Mouse (Mus musculus) limb, embryonic 14.5 days (tissue): ENCODE results near the gene Pdx1. TPM values are rescaled to one million over a fixed set of nuclear protein-coding genes. Genes with fewer than 3 reads are reported as not detected.

Experiments
- ATAC-seq: fragments of 200-750 bp; cut with Nextera tagmentation; 2 replicates; pipeline ENCODE4 v1.8.0; 2017; ENCODE audit warnings: low read depth, moderate number of reproducible peaks, moderate TSS enrichment; ENCODE audit not compliant: low FRiP score
- DNase-seq: peaks from one replicate; pipeline ENCODE4 v3.0.0-alpha.2; 2015; ENCODE audit warnings: low spot score
- H3K27ac ChIP-seq: fragments of 300-500 bp; sonication (generic); replicated peaks from 2 replicates; pipeline ENCODE4 v1.5.1; 2014; ENCODE audit warnings: low read depth, mild to moderate bottlenecking, low read length, moderate library complexity, mixed read lengths
- H3K27me3 ChIP-seq: fragments of 300-500 bp; sonication (generic); 2 replicates; pipeline ENCODE4 v1.6.1; 2014; ENCODE audit warnings: low read length, mixed read lengths; ENCODE audit not compliant: control insufficient read depth, insufficient read depth
- H3K36me3 ChIP-seq: fragments of 300-500 bp; sonication (generic); 2 replicates; pipeline ENCODE4 v1.6.1; 2014; ENCODE audit warnings: mild to moderate bottlenecking, low read length, moderate library complexity, mixed read lengths; ENCODE audit not compliant: control insufficient read depth, insufficient read depth
- H3K4me1 ChIP-seq: fragments of 300-500 bp; sonication (generic); 2 replicates; pipeline ENCODE4 v1.6.1; 2014; ENCODE audit warnings: antibody characterized with exemption, low read length, mixed read lengths; ENCODE audit not compliant: control insufficient read depth, insufficient read depth
- H3K4me2 ChIP-seq: fragments of 300-500 bp; sonication (generic); replicated peaks from 2 replicates; pipeline ENCODE4 v1.6.1; 2014; ENCODE audit warnings: low read depth, mild to moderate bottlenecking, low read length, moderate library complexity; ENCODE audit not compliant: severe bottlenecking
- H3K4me3 ChIP-seq: fragments of 300-500 bp; sonication (generic); replicated peaks from 2 replicates; pipeline ENCODE4 v1.5.1; 2014; ENCODE audit warnings: low read length
- H3K9ac ChIP-seq: fragments of 300-500 bp; sonication (generic); 2 replicates; pipeline ENCODE4 v1.6.1; 2014; ENCODE audit warnings: mild to moderate bottlenecking, low read depth, low read length, moderate library complexity; ENCODE audit not compliant: severe bottlenecking
- H3K9me3 ChIP-seq: fragments of 300-500 bp; sonication (generic); 2 replicates; pipeline ENCODE4 v1.6.1; 2016; ENCODE audit warnings: low read length; ENCODE audit not compliant: control insufficient read depth
- POLR2A ChIP-seq: fragments of 200-500 bp; IDR thresholded peaks from 2 replicates; pipeline ENCODE4 v1.8.0; 2012; ENCODE audit warnings: inconsistent platforms, mild to moderate bottlenecking, moderate library complexity, borderline replicate concordance; ENCODE audit not compliant: insufficient read depth, insufficient read length; ENCODE audit errors: extremely low read depth
- WGBS: fragments of 180-500 bp; shearing (Covaris S2); extraction: QIAGEN DNeasy Blood & Tissue Kit; methylation state at CpG from one replicate; pipeline ENCODE4 v1.1.7; 2014; 5-methylcytosine and 5-hydroxymethylcytosine counted together
- polyA plus RNA-seq, 2 experiments: library from polyadenylated mRNA; depleted of rRNA in 1 of 2; stranded (reverse) in 1 of 2; unstranded in 1 of 2; fragments of >200 nt; fragmentation: Nextera tagmentation in 1 of 2; extraction: Ambion mirVana in 1 of 2; gene quantifications; 2 replicates each; pipeline versions ENCODE4 v1.2.1 to v1.2.3; 2012 to 2014

The Pdx1 gene
- not detected in 2 replicates for polyA plus RNA-seq (2012; rRNA removed)
- not detected in 2 replicates for polyA plus RNA-seq (2014; fragmentation: Nextera tagmentation; extraction: Ambion mirVana)

- Histone ChIP-seq H3K9me3 (no peaks in the 10 kb centered on the region), H3K4me3 (no peak within 1 kb of the TSS), H3K36me3 (no peaks in the 10 kb centered on the region), H3K27me3 (peaks cover 98% of the 10 kb centered on the region), H3K9ac (no peak within 1 kb of the TSS), H3K4me1 (no peaks in the 10 kb centered on the region), H3K4me2 (no peak within 1 kb of the TSS), H3K27ac (no peak within 1 kb of the TSS)
- WGBS = 0% methylated on average over 41 of the region's 44 CpGs
- ATAC-seq = no peak
- no peak for DNase-seq
- TF ChIP-seq POLR2A = no peak
Measured at GRCm38 (mm10) chr5:147269926-147270672, at the start of gene Pdx1. Pdx1 (plus strand) TSS chr5:147269959.

- Histone ChIP-seq H3K27ac (no peak overlapping the region), H3K4me2 (0 out of 2 replicates have a peak overlapping the region, but pooled peaks have one; percentile 5), H3K36me3 (no peaks in the 10 kb centered on the region), H3K4me3 (no peak overlapping the region), H3K4me1 (no peaks in the 10 kb centered on the region), H3K9me3 (no peaks in the 10 kb centered on the region), H3K9ac (peak overlapping the region; percentile 25; the same call in 1 of the 2 replicates), H3K27me3 (peaks cover 47% of the 10 kb centered on the region)
- WGBS = 15% methylated on average over 25 of the region's 25 CpGs
- no peak for TF ChIP-seq POLR2A
- peak; percentile 74 for DNase-seq
- ATAC-seq = peak; percentile 80
Measured at GRCm38 (mm10) chr5:147227354-147228112, 42.2 kb upstream of the Pdx1 start.

GRCm38 (mm10) chr5:147235406-147236309 lies 34.1 kb upstream of the Pdx1 start:
- no peaks in the 10 kb centered on the region for H3K36me3 ChIP-seq
- no peak overlapping the region for H3K9ac ChIP-seq
- DNase-seq = no peak
- H3K27me3 ChIP-seq = no peaks in the 10 kb centered on the region
- no peak for ATAC-seq
- H3K4me1 ChIP-seq = no peaks in the 10 kb centered on the region
- H3K27ac ChIP-seq = no peak overlapping the region
- no peak overlapping the region for H3K4me2 ChIP-seq
- H3K4me3 ChIP-seq = no peak overlapping the region
- TF ChIP-seq POLR2A = no peak
- H3K9me3 ChIP-seq = no peaks in the 10 kb centered on the region
- WGBS = 46% methylated on average over 21 of the region's 21 CpGs

GRCm38 (mm10) chr5:147243908-147244307 lies 25.9 kb upstream of the Pdx1 start:
- Histone ChIP-seq H3K4me3 (no peak overlapping the region), H3K36me3 (no peaks in the 10 kb centered on the region), H3K27me3 (no peaks in the 10 kb centered on the region), H3K4me1 (no peaks in the 10 kb centered on the region), H3K4me2 (no peak overlapping the region), H3K9ac (no peak overlapping the region), H3K27ac (no peak overlapping the region), H3K9me3 (no peaks in the 10 kb centered on the region)
- DNase-seq (no peak), ATAC-seq (no peak)
- no peak for TF ChIP-seq POLR2A
- WGBS = 81% methylated on average over 7 of the region's 7 CpGs

GRCm38 (mm10) chr5:147260189-147260588 lies 9.6 kb upstream of the Pdx1 start:
- no peak overlapping the region for H3K27ac ChIP-seq
- no peak overlapping the region for H3K9ac ChIP-seq
- no peak overlapping the region for H3K4me2 ChIP-seq
- H3K9me3 ChIP-seq = no peaks in the 10 kb centered on the region
- WGBS = 92% methylated on average over 1 of the region's 1 CpGs
- no peak overlapping the region for H3K4me3 ChIP-seq
- ATAC-seq (no peak), DNase-seq (no peak)
- H3K4me1 ChIP-seq = no peaks in the 10 kb centered on the region
- TF ChIP-seq POLR2A = no peak
- H3K36me3 ChIP-seq = no peaks in the 10 kb centered on the region
- H3K27me3 ChIP-seq = peaks cover 4% of the 10 kb centered on the region; the same call in 1 of the 2 replicates
